Mouse (Mus musculus) intestine, postnatal 0 days (tissue): Measurements from ENCODE around the gene Gnao1. TPM values are rescaled to one million over a fixed set of nuclear protein-coding genes. Genes with fewer than 3 reads are reported as not detected.

Experiments used
- ATAC-seq: fragments of 200-750 bp; cut with Nextera tagmentation; 2 replicates; pipeline ENCODE4 v1.8.0; 2017; ENCODE audit warnings: mild to moderate bottlenecking, moderate TSS enrichment, moderate library complexity
- H3K27ac ChIP-seq: fragments of 300-500 bp; sonication (generic); 2 replicates; pipeline ENCODE4 v1.5.1; 2014; ENCODE audit warnings: mild to moderate bottlenecking, low read depth, low read length, moderate library complexity
- H3K27me3 ChIP-seq: fragments of 300-500 bp; sonication (generic); replicated peaks from 2 replicates; pipeline ENCODE4 v1.6.1; 2014; ENCODE audit warnings: low read length, mixed read lengths; ENCODE audit not compliant: control insufficient read depth, insufficient read depth
- H3K36me3 ChIP-seq: fragments of 300-500 bp; sonication (generic); 2 replicates; pipeline ENCODE4 v1.6.1; 2014; ENCODE audit warnings: mild to moderate bottlenecking, moderate library complexity; ENCODE audit not compliant: control insufficient read depth, insufficient read depth
- H3K4me1 ChIP-seq: fragments of 300-500 bp; sonication (generic); replicated peaks from 2 replicates; pipeline ENCODE4 v1.6.1; 2014; ENCODE audit warnings: antibody characterized with exemption, low read length, mixed read lengths; ENCODE audit not compliant: control insufficient read depth, insufficient read depth
- H3K4me2 ChIP-seq: fragments of 300-500 bp; sonication (generic); replicated peaks from 2 replicates; pipeline ENCODE4 v1.6.1; 2014; ENCODE audit warnings: low read depth, mild to moderate bottlenecking, moderate library complexity
- H3K4me3 ChIP-seq: fragments of 300-500 bp; sonication (generic); 2 replicates; pipeline ENCODE4 v1.5.1; 2014; ENCODE audit warnings: low read depth, low read length
- H3K9ac ChIP-seq: fragments of 300-500 bp; sonication (generic); 2 replicates; pipeline ENCODE4 v1.6.1; 2014; ENCODE audit warnings: mild to moderate bottlenecking, low read depth, low read length
- H3K9me3 ChIP-seq: fragments of 300-500 bp; sonication (generic); 2 replicates; pipeline ENCODE4 v1.6.1; 2016; ENCODE audit warnings: mixed run types; ENCODE audit not compliant: control insufficient read depth
- CTCF ChIP-seq: sonication (generic); IDR thresholded peaks from 2 replicates; pipeline ENCODE4 v1.5.1; 2016; ENCODE audit warnings: low read depth, mild to moderate bottlenecking, control low read depth, antibody characterized with exemption, moderate library complexity
- WGBS: fragments of 180-500 bp; shearing (Covaris S2); extraction: QIAGEN DNeasy Blood & Tissue Kit; methylation state at CpG from one replicate; pipeline ENCODE4 v1.1.7; 2014; 5-methylcytosine and 5-hydroxymethylcytosine counted together
- polyA plus RNA-seq: library from polyadenylated mRNA; unstranded; fragments of >200 nt; fragmentation: Nextera tagmentation; extraction: Ambion mirVana; gene quantifications from 2 replicates; pipeline ENCODE4 v1.2.1, GENCODE M21; 2015

Gene Gnao1
- 6.9 and 8.5 TPM in 2 replicates for polyA plus RNA-seq

- no peaks in the 10 kb centered on the region for H3K36me3 ChIP-seq
- WGBS: 11% methylated on average over 9 of the region's 9 CpGs
- H3K27me3 ChIP-seq: peaks cover 27% of the 10 kb centered on the region
- ATAC-seq: no peak
- peak within 1 kb of the TSS; percentile 96 for H3K4me2 ChIP-seq
- TF ChIP-seq CTCF: no peak
- no peaks in the 10 kb centered on the region; the same call in 1 of the 2 replicates for H3K4me1 ChIP-seq
- peak within 1 kb of the TSS; percentile 50 for H3K9ac ChIP-seq
- no peaks in the 10 kb centered on the region for H3K9me3 ChIP-seq
- H3K4me3 ChIP-seq: peak within 1 kb of the TSS; percentile 59
- H3K27ac ChIP-seq: peak within 1 kb of the TSS; percentile 28; the same call in 1 of the 2 replicates
Measured at GRCm38 (mm10) chr8:93809686-93810027, at the start of gene Gnao1. TSS of gene Gnao1 (plus strand) at chr8:93809966.

GRCm38 (mm10) chr8:93777605-93778004, 32.2 kb upstream of the Gnao1 start:
- Histone ChIP-seq H3K9me3 (no peaks in the 10 kb centered on the region), H3K4me3 (no peak overlapping the region), H3K4me2 (no peak overlapping the region), H3K36me3 (no peaks in the 10 kb centered on the region), H3K9ac (no peak overlapping the region), H3K4me1 (no peaks in the 10 kb centered on the region), H3K27ac (no peak overlapping the region), H3K27me3 (no peaks in the 10 kb centered on the region)
- TF ChIP-seq CTCF: no peak
- WGBS: 53% methylated on average over 3 of the region's 3 CpGs
- ATAC-seq: no peak

GRCm38 (mm10) chr8:93809226-93809625, 540 bp upstream of the Gnao1 start:
- no peak for ATAC-seq
- H3K27me3 ChIP-seq: peaks cover 27% of the 10 kb centered on the region
- no peaks in the 10 kb centered on the region for H3K36me3 ChIP-seq
- 82% methylated on average over 3 of the region's 3 CpGs for WGBS
- TF ChIP-seq CTCF: no peak
- H3K9ac ChIP-seq: no peak overlapping the region
- H3K4me1 ChIP-seq: no peaks in the 10 kb centered on the region; the same call in 1 of the 2 replicates
- no peaks in the 10 kb centered on the region for H3K9me3 ChIP-seq
- no peak overlapping the region for H3K27ac ChIP-seq
- no peak overlapping the region for H3K4me2 ChIP-seq
- H3K4me3 ChIP-seq: no peak overlapping the region

GRCm38 (mm10) chr8:93810028-93810858, 477 bp downstream of the Gnao1 start:
- peak overlapping the region; percentile 96 for H3K4me2 ChIP-seq
- under 1% methylated on average over 57 of the region's 116 CpGs for WGBS
- no peaks in the 10 kb centered on the region; the same call in 1 of the 2 replicates for H3K4me1 ChIP-seq
- H3K27ac ChIP-seq: peak overlapping the region; percentile 28; the same call in 1 of the 2 replicates
- H3K36me3 ChIP-seq: no peaks in the 10 kb centered on the region
- no peak for TF ChIP-seq CTCF
- H3K4me3 ChIP-seq: peak overlapping the region; percentile 59
- H3K9ac ChIP-seq: peak overlapping the region; percentile 50
- H3K27me3 ChIP-seq: peaks cover 27% of the 10 kb centered on the region
- H3K9me3 ChIP-seq: no peaks in the 10 kb centered on the region
- peak; percentile 84 for ATAC-seq

GRCm38 (mm10) chr8:93810859-93811602, 1.3 kb downstream of the Gnao1 start:
- no peaks in the 10 kb centered on the region for H3K9me3 ChIP-seq
- WGBS: under 1% methylated on average over 48 of the region's 53 CpGs
- H3K27me3 ChIP-seq: peaks cover 27% of the 10 kb centered on the region
- H3K27ac ChIP-seq: peak overlapping the region; percentile 28; the same call in 1 of the 2 replicates
- no peak for ATAC-seq
- no peaks in the 10 kb centered on the region; the same call in 1 of the 2 replicates for H3K4me1 ChIP-seq
- H3K4me3 ChIP-seq: peak overlapping the region; percentile 59
- no peaks in the 10 kb centered on the region for H3K36me3 ChIP-seq
- no peak for TF ChIP-seq CTCF
- H3K4me2 ChIP-seq: peak overlapping the region; percentile 96
- peak overlapping the region; percentile 50 for H3K9ac ChIP-seq
